Mouse (Mus musculus): Measurements from ENCODE around the gene Cpne6. TPM values are rescaled to one million over a fixed set of nuclear protein-coding genes. Genes with fewer than 3 reads are reported as not detected.

Gene Cpne6
- 0.74 and 1.4 TPM in 2 replicates for polyA plus RNA-seq (2014; fragmentation: Nextera tagmentation; extraction: Ambion mirVana)

- Histone ChIP-seq H3K9ac (replicated peaks; ENCODE audit: low read length) (no peak within 1 kb of the TSS), H3K9me3 (ENCODE audit: control insufficient read depth, low read length) (no peaks in the 10 kb centered on the region), H3K4me2 (ENCODE audit: low read length) (no peak within 1 kb of the TSS), H3K4me3 (replicated peaks; ENCODE audit: low read depth, low read length) (no peak within 1 kb of the TSS), H3K27ac (replicated peaks; ENCODE audit: low read depth, low read length) (no peak within 1 kb of the TSS), H3K27me3 (ENCODE audit: control insufficient read depth, insufficient read depth, low read length) (no peaks in the 10 kb centered on the region), H3K36me3 (ENCODE audit: control insufficient read depth, insufficient read depth, low read length) (peaks cover 18% of the 10 kb centered on the region; the same call in 1 of the 2 replicates), H3K4me1 (ENCODE audit: control insufficient read depth, insufficient read depth, low read length) (no peaks in the 10 kb centered on the region)
- 76% methylated on average over 22 of the region's 22 CpGs for WGBS
- DNase-seq: no peak
- ATAC-seq (ENCODE audit: low FRiP score, low TSS enrichment): no peak
Observed at GRCm38 (mm10) chr14:55510125-55510731, at the start of gene Cpne6. Gene Cpne6 (plus strand): TSS chr14:55510445.

GRCm38 (mm10) chr14:55461757-55462156 lies 48.5 kb upstream of the Cpne6 start:
- H3K27ac ChIP-seq (replicated peaks; ENCODE audit: low read depth, low read length): no peak overlapping the region
- no peak overlapping the region for H3K4me2 ChIP-seq (ENCODE audit: low read length)
- no peaks in the 10 kb centered on the region for H3K4me1 ChIP-seq (ENCODE audit: control insufficient read depth, insufficient read depth, low read length)
- H3K9ac ChIP-seq (replicated peaks; ENCODE audit: low read length): no peak overlapping the region
- DNase-seq: no peak
- WGBS: 76% methylated on average over 4 of the region's 4 CpGs
- H3K9me3 ChIP-seq (ENCODE audit: control insufficient read depth, low read length): no peaks in the 10 kb centered on the region
- no peak overlapping the region for H3K4me3 ChIP-seq (replicated peaks; ENCODE audit: low read depth, low read length)
- H3K27me3 ChIP-seq (ENCODE audit: control insufficient read depth, insufficient read depth, low read length): no peaks in the 10 kb centered on the region
- H3K36me3 ChIP-seq (ENCODE audit: control insufficient read depth, insufficient read depth, low read length): no peaks in the 10 kb centered on the region
- ATAC-seq (ENCODE audit: low FRiP score, low TSS enrichment): no peak

GRCm38 (mm10) chr14:55466481-55466880 lies 43.8 kb upstream of the Cpne6 start:
- DNase-seq (no peak), ATAC-seq (ENCODE audit: low FRiP score, low TSS enrichment) (no peak)
- H3K9me3 ChIP-seq (ENCODE audit: control insufficient read depth, low read length): no peaks in the 10 kb centered on the region
- no peak overlapping the region for H3K27ac ChIP-seq (replicated peaks; ENCODE audit: low read depth, low read length)
- no peak overlapping the region for H3K4me2 ChIP-seq (ENCODE audit: low read length)
- no peaks in the 10 kb centered on the region for H3K36me3 ChIP-seq (ENCODE audit: control insufficient read depth, insufficient read depth, low read length)
- H3K4me1 ChIP-seq (ENCODE audit: control insufficient read depth, insufficient read depth, low read length): no peaks in the 10 kb centered on the region
- no peaks in the 10 kb centered on the region for H3K27me3 ChIP-seq (ENCODE audit: control insufficient read depth, insufficient read depth, low read length)
- 82% methylated on average over 4 of the region's 4 CpGs for WGBS
- H3K4me3 ChIP-seq (replicated peaks; ENCODE audit: low read depth, low read length): no peak overlapping the region
- H3K9ac ChIP-seq (replicated peaks; ENCODE audit: low read length): no peak overlapping the region

GRCm38 (mm10) chr14:55467108-55467507 lies 43.1 kb upstream of the Cpne6 start:
- no peak for DNase-seq
- Histone ChIP-seq H3K9ac (replicated peaks; ENCODE audit: low read length) (no peak overlapping the region), H3K27me3 (ENCODE audit: control insufficient read depth, insufficient read depth, low read length) (no peaks in the 10 kb centered on the region), H3K4me1 (ENCODE audit: control insufficient read depth, insufficient read depth, low read length) (no peaks in the 10 kb centered on the region), H3K9me3 (ENCODE audit: control insufficient read depth, low read length) (no peaks in the 10 kb centered on the region), H3K27ac (replicated peaks; ENCODE audit: low read depth, low read length) (no peak overlapping the region), H3K4me2 (ENCODE audit: low read length) (no peak overlapping the region), H3K36me3 (ENCODE audit: control insufficient read depth, insufficient read depth, low read length) (no peaks in the 10 kb centered on the region), H3K4me3 (replicated peaks; ENCODE audit: low read depth, low read length) (no peak overlapping the region)
- ATAC-seq (ENCODE audit: low FRiP score, low TSS enrichment): no peak
- WGBS: 82% methylated on average over 7 of the region's 7 CpGs

- no peak overlapping the region for H3K27ac ChIP-seq (replicated peaks; ENCODE audit: low read depth, low read length)
- WGBS: 93% methylated on average over 2 of the region's 2 CpGs
- H3K9me3 ChIP-seq (ENCODE audit: control insufficient read depth, low read length): no peaks in the 10 kb centered on the region
- no peaks in the 10 kb centered on the region for H3K36me3 ChIP-seq (ENCODE audit: control insufficient read depth, insufficient read depth, low read length)
- H3K4me1 ChIP-seq (ENCODE audit: control insufficient read depth, insufficient read depth, low read length): no peaks in the 10 kb centered on the region
- no peak for DNase-seq
- no peak overlapping the region for H3K9ac ChIP-seq (replicated peaks; ENCODE audit: low read length)
- H3K27me3 ChIP-seq (ENCODE audit: control insufficient read depth, insufficient read depth, low read length): no peaks in the 10 kb centered on the region
- ATAC-seq (ENCODE audit: low FRiP score, low TSS enrichment): no peak
- no peak overlapping the region for H3K4me3 ChIP-seq (replicated peaks; ENCODE audit: low read depth, low read length)
- no peak overlapping the region for H3K4me2 ChIP-seq (ENCODE audit: low read length)
Observed at GRCm38 (mm10) chr14:55468301-55468741, 41.9 kb upstream of the Cpne6 start.

GRCm38 (mm10) chr14:55469041-55469440 lies 41.2 kb upstream of the Cpne6 start:
- Histone ChIP-seq H3K9me3 (ENCODE audit: control insufficient read depth, low read length) (no peaks in the 10 kb centered on the region), H3K4me1 (ENCODE audit: control insufficient read depth, insufficient read depth, low read length) (no peaks in the 10 kb centered on the region), H3K36me3 (ENCODE audit: control insufficient read depth, insufficient read depth, low read length) (no peaks in the 10 kb centered on the region), H3K9ac (replicated peaks; ENCODE audit: low read length) (no peak overlapping the region), H3K4me3 (replicated peaks; ENCODE audit: low read depth, low read length) (no peak overlapping the region), H3K27me3 (ENCODE audit: control insufficient read depth, insufficient read depth, low read length) (no peaks in the 10 kb centered on the region), H3K27ac (replicated peaks; ENCODE audit: low read depth, low read length) (no peak overlapping the region), H3K4me2 (ENCODE audit: low read length) (no peak overlapping the region)
- WGBS: 95% methylated on average over 2 of the region's 2 CpGs
- DNase-seq: no peak
- no peak for ATAC-seq (ENCODE audit: low FRiP score, low TSS enrichment)

GRCm38 (mm10) chr14:55469821-55470220 lies 40.4 kb upstream of the Cpne6 start:
- Histone ChIP-seq H3K27ac (replicated peaks; ENCODE audit: low read depth, low read length) (no peak overlapping the region), H3K9ac (replicated peaks; ENCODE audit: low read length) (no peak overlapping the region), H3K9me3 (ENCODE audit: control insufficient read depth, low read length) (no peaks in the 10 kb centered on the region), H3K4me3 (replicated peaks; ENCODE audit: low read depth, low read length) (no peak overlapping the region), H3K4me1 (ENCODE audit: control insufficient read depth, insufficient read depth, low read length) (no peaks in the 10 kb centered on the region), H3K4me2 (ENCODE audit: low read length) (no peak overlapping the region), H3K36me3 (ENCODE audit: control insufficient read depth, insufficient read depth, low read length) (no peaks in the 10 kb centered on the region), H3K27me3 (ENCODE audit: control insufficient read depth, insufficient read depth, low read length) (no peaks in the 10 kb centered on the region)
- WGBS: 85% methylated on average over 6 of the region's 6 CpGs
- ATAC-seq (ENCODE audit: low FRiP score, low TSS enrichment) (no peak), DNase-seq (no peak)

GRCm38 (mm10) chr14:55470806-55471205 lies 39.4 kb upstream of the Cpne6 start:
- WGBS: 13% methylated on average over 10 of the region's 10 CpGs

GRCm38 (mm10) chr14:55475654-55476053 lies 34.6 kb upstream of the Cpne6 start:
- Histone ChIP-seq H3K4me2 (ENCODE audit: low read length) (no peak overlapping the region), H3K4me1 (ENCODE audit: control insufficient read depth, insufficient read depth, low read length) (no peaks in the 10 kb centered on the region), H3K9me3 (ENCODE audit: control insufficient read depth, low read length) (no peaks in the 10 kb centered on the region), H3K9ac (replicated peaks; ENCODE audit: low read length) (no peak overlapping the region), H3K4me3 (replicated peaks; ENCODE audit: low read depth, low read length) (no peak overlapping the region), H3K27ac (replicated peaks; ENCODE audit: low read depth, low read length) (no peak overlapping the region), H3K36me3 (ENCODE audit: control insufficient read depth, insufficient read depth, low read length) (no peaks in the 10 kb centered on the region), H3K27me3 (ENCODE audit: control insufficient read depth, insufficient read depth, low read length) (no peaks in the 10 kb centered on the region)
- DNase-seq (no peak), ATAC-seq (ENCODE audit: low FRiP score, low TSS enrichment) (no peak)
- WGBS: 46% methylated on average over 2 of the region's 2 CpGs

More at GRCm38 (mm10) chr14:55470806-55471205, 39.4 kb upstream of the Cpne6 start:
- Histone ChIP-seq H3K4me3 (replicated peaks; ENCODE audit: low read depth, low read length) (no peak overlapping the region), H3K4me2 (ENCODE audit: low read length) (no peak overlapping the region), H3K27me3 (ENCODE audit: control insufficient read depth, insufficient read depth, low read length) (no peaks in the 10 kb centered on the region), H3K9ac (replicated peaks; ENCODE audit: low read length) (no peak overlapping the region), H3K36me3 (ENCODE audit: control insufficient read depth, insufficient read depth, low read length) (no peaks in the 10 kb centered on the region), H3K4me1 (ENCODE audit: control insufficient read depth, insufficient read depth, low read length) (no peaks in the 10 kb centered on the region), H3K27ac (replicated peaks; ENCODE audit: low read depth, low read length) (no peak overlapping the region), H3K9me3 (ENCODE audit: control insufficient read depth, low read length) (no peaks in the 10 kb centered on the region)
- DNase-seq: no peak
- no peak for ATAC-seq (ENCODE audit: low FRiP score, low TSS enrichment)

Data from midbrain, embryonic 14.5 days (tissue).